In the genomic region with DNA sequence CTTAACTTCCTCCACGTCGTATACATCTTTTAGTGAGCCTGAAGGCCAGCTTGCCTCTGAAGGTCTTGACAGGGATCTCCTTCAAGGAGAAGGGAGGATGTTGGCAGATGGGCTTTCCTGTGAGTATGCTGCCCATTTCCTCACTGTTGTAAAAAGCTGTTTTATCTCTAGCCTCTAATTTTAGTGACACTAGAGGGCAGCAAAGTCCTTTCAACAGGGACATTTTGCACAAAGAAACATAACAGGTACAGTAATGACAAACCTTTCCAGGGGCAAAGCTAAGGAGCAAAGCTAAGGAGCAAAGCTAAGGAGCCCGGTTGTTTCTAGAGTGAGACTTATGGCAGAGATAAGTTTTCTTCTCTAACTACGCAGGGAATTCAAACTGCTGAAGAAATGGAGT, we compare ENCODE assay signal across 9 mouse cellular contexts. TPM values are rescaled to one million over a fixed set of nuclear protein-coding genes. Genes with fewer than 3 reads are reported as not detected.
DNase-seq lines count a peak whose midpoint lies in the region; ATAC-seq lines count a peak whose summit lies in the region.
"Had no signal": no experiment of that assay in that cellular context is flagged by ENCODE, and none has a peak within 500 bp of the region (broad histone marks: within the 10 kb centered on the region; RNA-seq: fewer than 3 reads in every experiment).

No protein-coding gene starts in this region.

- H3K27me3 ChIP-seq in limb, embryonic 11.5 days (ENCODE audit: control insufficient read depth, insufficient read depth, low read length), result no peaks in the 10 kb centered on the region
- H3K27me3 ChIP-seq in limb, embryonic 10.5 days (ENCODE audit: low read depth, poor library complexity, severe bottlenecking), result no peaks in the 10 kb centered on the region
- H3K27me3 ChIP-seq: midbrain, embryonic 12.5 days had no signal

- no peaks in the 10 kb centered on the region for H3K4me1 ChIP-seq in limb, embryonic 11.5 days (ENCODE audit: control insufficient read depth, insufficient read depth, low read length)
- H3K4me1 ChIP-seq in limb, embryonic 10.5 days, result peaks cover 9% of the 10 kb centered on the region; the same call in 1 of the 2 replicates
- H3K4me1 ChIP-seq: midbrain, embryonic 12.5 days had no signal

- WGBS in limb, embryonic 11.5 days, result 48% methylated on average over 4 of the region's 4 CpGs
- 47% methylated on average over 4 of the region's 4 CpGs for WGBS in limb, embryonic 10.5 days

- no peak for ATAC-seq in limb, embryonic 11.5 days (ENCODE audit: insufficient number of reproducible peaks, low FRiP score, low TSS enrichment, low read depth)

- H3K9ac ChIP-seq in limb, embryonic 11.5 days (ENCODE audit: low read length), result no peak overlapping the region
- H3K9ac ChIP-seq: midbrain, embryonic 12.5 days had no signal

- no peak overlapping the region for H3K27ac ChIP-seq in limb, embryonic 11.5 days (replicated peaks; ENCODE audit: low read depth, low read length)
- H3K27ac ChIP-seq in limb, embryonic 10.5 days, result no peak overlapping the region
- H3K27ac ChIP-seq: midbrain, embryonic 12.5 days had no signal

- no peak overlapping the region for H3K4me3 ChIP-seq in limb, embryonic 11.5 days (ENCODE audit: low read depth, low read length)
- H3K4me3 ChIP-seq in limb, embryonic 10.5 days, result no peak overlapping the region
- H3K4me3 ChIP-seq: midbrain, embryonic 12.5 days had no signal

- H3K4me2 ChIP-seq in limb, embryonic 11.5 days (ENCODE audit: low read depth, severe bottlenecking), result no peak overlapping the region
- H3K4me2 ChIP-seq: midbrain, embryonic 12.5 days had no signal

- DNase-seq in adrenal gland, adult 2 months, result peak; percentile 7
- no peak for DNase-seq in adrenal gland, postnatal 4 days (ENCODE audit: low spot score in 2 of 2)
- peak; percentile 33 for DNase-seq in limb, embryonic 11.5 days (ENCODE audit: low spot score)
- no peak for DNase-seq in limb, embryonic 10.5 days (ENCODE audit: low spot score)
- DNase-seq in c-Kit-positive CD71-positive TER-119-negative erythroid progenitor cells, embryonic 14.5 days (ENCODE audit: low read depth), result peak; percentile 15
- DNase-seq in layer of hippocampus, postnatal 14 days (ENCODE audit: low spot score in 2 of 2), result peak; percentile 13 to 72
- no peak for DNase-seq in spleen, postnatal 36 days (ENCODE audit: low spot score in 2 of 2)
- no peak for DNase-seq in frontal cortex, postnatal 14 days (ENCODE audit: low spot score in 2 of 2)

- no peaks in the 10 kb centered on the region for H3K9me3 ChIP-seq in limb, embryonic 11.5 days (ENCODE audit: control insufficient read depth, low read length)
- no peaks in the 10 kb centered on the region for H3K9me3 ChIP-seq in limb, embryonic 10.5 days (replicated peaks)
- H3K9me3 ChIP-seq: midbrain, embryonic 12.5 days had no signal

- H3K36me3 ChIP-seq in limb, embryonic 11.5 days (ENCODE audit: control insufficient read depth, insufficient read depth, low read length), result no peaks in the 10 kb centered on the region
- no peaks in the 10 kb centered on the region for H3K36me3 ChIP-seq in limb, embryonic 10.5 days
- H3K36me3 ChIP-seq: midbrain, embryonic 12.5 days had no signal

RNA-seq across cellular contexts. Expression of a gene that starts 59.0 kb away (rescaled TPM):
- 1 to 10 TPM; 3.4 to 4.2 TPM for total RNA-seq in adrenal gland, adult 2 months (2021)
- polyA plus RNA-seq in adrenal gland, adult 2 months (2012; rRNA removed), result 0.06 and 0.50 TPM in 2 replicates
- total RNA-seq in adrenal gland, postnatal 4 days (2021), result 1 to 10 TPM; 1.2 to 1.3 TPM
- polyA plus RNA-seq in limb, embryonic 11.5 days (2014; fragmentation: Nextera tagmentation; extraction: Ambion mirVana), result 5.4 and 6.0 TPM in 2 replicates
- polyA plus RNA-seq in limb, embryonic 10.5 days (2016; fragmentation: Nextera tagmentation; extraction: Ambion mirVana), result 7.4 and 9.2 TPM in 2 replicates
- total RNA-seq in layer of hippocampus, postnatal 14 days (2021), result 1 to 10 TPM; 6.2 to 8.6 TPM

Comparison
In these comparisons a context has a peak if more than half of its experiments do, and no peak if none do; other contexts are left out.
1. DNase-seq: peak in adrenal gland, adult 2 months (single experiment), limb, embryonic 11.5 days (single experiment), c-Kit-positive CD71-positive TER-119-negative erythroid progenitor cells, embryonic 14.5 days (single experiment) and layer of hippocampus, postnatal 14 days (2 of 2); none in adrenal gland, postnatal 4 days (0 of 2), limb, embryonic 10.5 days (single experiment), spleen, postnatal 36 days (0 of 2) and frontal cortex, postnatal 14 days (0 of 2).